8 mouse cellular contexts compared by ENCODE assay signal in the genomic region with DNA sequence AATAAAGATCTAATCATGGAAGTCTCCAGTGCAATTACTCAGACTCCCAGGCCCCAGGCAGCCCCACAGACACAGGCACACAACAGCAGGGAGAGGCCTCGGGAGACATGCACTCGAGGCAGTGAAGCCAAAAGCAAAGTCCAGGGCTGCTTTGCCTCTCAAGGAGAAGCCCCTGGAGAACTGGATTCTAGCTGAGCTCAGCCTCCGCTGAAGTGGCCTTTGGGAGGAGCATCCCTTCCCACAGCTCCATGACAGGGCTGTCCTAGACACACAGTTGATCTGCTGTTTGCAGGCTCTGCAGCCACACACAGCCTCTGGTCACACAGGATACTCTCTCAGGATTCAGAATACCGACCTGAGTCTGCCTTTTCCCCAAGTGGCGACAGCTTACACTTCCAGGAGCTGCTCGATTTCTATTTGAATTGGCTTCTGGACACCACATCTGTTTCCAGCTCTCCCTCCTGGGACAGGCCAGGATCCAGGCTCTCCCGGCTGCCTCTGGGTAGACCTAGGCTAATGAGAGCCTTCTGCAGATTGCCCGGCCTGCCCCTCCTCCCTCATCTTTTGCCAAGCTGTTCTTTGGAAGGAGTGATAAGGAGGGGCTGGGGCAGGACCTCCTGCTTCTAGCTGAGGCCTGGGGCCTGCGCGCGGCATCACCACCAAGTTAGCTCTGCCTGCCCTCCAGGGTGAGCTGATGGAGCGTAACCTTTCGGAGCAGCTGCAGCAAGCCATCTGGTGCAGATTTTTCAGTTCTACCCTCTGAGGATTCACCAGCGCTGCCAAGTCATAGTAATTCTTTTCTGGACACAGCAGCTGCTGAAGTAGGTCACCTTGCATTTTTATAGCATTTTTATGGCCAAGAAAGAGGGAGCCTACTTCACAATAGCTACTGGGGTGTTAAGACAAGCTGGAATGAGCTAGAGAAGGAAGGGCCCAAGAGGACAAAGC. TPM values are rescaled to one million over a fixed set of nuclear protein-coding genes. Genes with fewer than 3 reads are reported as not detected.
DNase-seq lines count a peak whose midpoint lies in the region; ATAC-seq lines count a peak whose summit lies in the region.

No protein-coding gene starts in this region.

- H3K27ac ChIP-seq in hindbrain, embryonic 15.5 days (replicated peaks): peak overlapping the region; percentile 84
- peak overlapping the region; percentile 77 for H3K27ac ChIP-seq in neural tube, embryonic 11.5 days (ENCODE audit: low read depth, low read length)

- H3K9ac ChIP-seq in hindbrain, embryonic 15.5 days: no peak overlapping the region
- peak overlapping the region; percentile 33 for H3K9ac ChIP-seq in neural tube, embryonic 11.5 days (ENCODE audit: low read length)

- peak; percentile 35 for ATAC-seq in hindbrain, embryonic 15.5 days (ENCODE audit: low FRiP score, low read depth)
- peak; percentile 78 for ATAC-seq in neural tube, embryonic 11.5 days (ENCODE audit: insufficient read depth, low FRiP score, low TSS enrichment)
- no peak for ATAC-seq in erythroblast, adult 5-6 weeks (replicated peaks; ENCODE audit: low FRiP score, poor library complexity, severe bottlenecking)

- H3K4me1 ChIP-seq in hindbrain, embryonic 15.5 days (replicated peaks): peaks cover 52% of the 10 kb centered on the region
- peaks cover 35% of the 10 kb centered on the region for H3K4me1 ChIP-seq in neural tube, embryonic 11.5 days (ENCODE audit: control insufficient read depth, insufficient read depth, low read length)

- no peaks in the 10 kb centered on the region for H3K27me3 ChIP-seq in hindbrain, embryonic 15.5 days
- no peaks in the 10 kb centered on the region for H3K27me3 ChIP-seq in neural tube, embryonic 11.5 days (ENCODE audit: control insufficient read depth, insufficient read depth, low read length)

- no peak overlapping the region for H3K4me2 ChIP-seq in hindbrain, embryonic 15.5 days
- H3K4me2 ChIP-seq in neural tube, embryonic 11.5 days (ENCODE audit: low read depth): no peak overlapping the region

- no peaks in the 10 kb centered on the region for H3K36me3 ChIP-seq in hindbrain, embryonic 15.5 days
- H3K36me3 ChIP-seq in neural tube, embryonic 11.5 days (ENCODE audit: control insufficient read depth, insufficient read depth, low read length): no peaks in the 10 kb centered on the region

- H3K4me3 ChIP-seq in hindbrain, embryonic 15.5 days: no peak overlapping the region
- no peak overlapping the region for H3K4me3 ChIP-seq in neural tube, embryonic 11.5 days (ENCODE audit: low read depth, low read length)

- peak; percentile 76 to 84 for DNase-seq in heart, adult 18-20 months
- DNase-seq in heart, adult 8-10 months (ENCODE audit: low spot score): no peak
- DNase-seq in adipocyte (ENCODE audit: low spot score): peak; percentile 81
- DNase-seq in forelimb bud, embryonic 11.5 days (ENCODE audit: low read depth, low spot score): peak; percentile 70
- peak; percentile 64 for DNase-seq in neural tube, embryonic 11.5 days (ENCODE audit: low spot score)
- DNase-seq in layer of hippocampus, adult 9-10 months (ENCODE audit: low spot score): no peak

- no peaks in the 10 kb centered on the region for H3K9me3 ChIP-seq in hindbrain, embryonic 15.5 days
- H3K9me3 ChIP-seq in neural tube, embryonic 11.5 days (ENCODE audit: control insufficient read depth, low read length): no peaks in the 10 kb centered on the region

- WGBS in hindbrain, embryonic 15.5 days: 16% methylated on average over 14 of the region's 14 CpGs
- 21% methylated on average over 14 of the region's 14 CpGs for WGBS in neural tube, embryonic 11.5 days

RNA-seq across cellular contexts. Expression of gene BC034090, which starts 14.5 kb away (rescaled TPM):
- total RNA-seq in heart, adult 18-20 months (2021): 10 to 100 TPM; 28.5 to 31.8 TPM
- total RNA-seq in heart, adult 8-10 months (2022): 10 to 100 TPM; 33.0 to 42.1 (median 39.3) TPM
- polyA plus RNA-seq in hindbrain, embryonic 15.5 days (2015; fragmentation: Nextera tagmentation; extraction: Ambion mirVana): 6.4 and 6.6 TPM in 2 replicates
- 4.1 and 5.1 TPM in 2 replicates for polyA plus RNA-seq in neural tube, embryonic 11.5 days (2014; fragmentation: Nextera tagmentation; extraction: Ambion mirVana)
- not detected in 2 replicates for total RNA-seq in erythroblast, adult 5-6 weeks (2015; ENCODE audit: low replicate concordance)
- total RNA-seq in erythroblast, adult 5-6 weeks (2017; ENCODE audit: low replicate concordance): not detected in 2 replicates

Comparison
In these comparisons a context has a peak if more than half of its experiments do, and no peak if none do; other contexts are left out.
1. DNase-seq: peak in heart, adult 18-20 months (2 of 2), adipocyte (single experiment), forelimb bud, embryonic 11.5 days (single experiment) and neural tube, embryonic 11.5 days (single experiment); none in heart, adult 8-10 months (single experiment) and layer of hippocampus, adult 9-10 months (single experiment).
2. RNA of gene BC034090, which starts 14.5 kb away (total RNA-seq): 33.0 to 42.1 TPM in heart, adult 8-10 months and 28.5 to 31.8 TPM in heart, adult 18-20 months; not detected in erythroblast, adult 5-6 weeks; every median in the first group is over 10 times any median in the second.